Mouse (Mus musculus) 3134 (cell line): Measurements from ENCODE around the gene Camta1.

ENCODE experiments used
- DNase-seq: peaks from one replicate; pipeline ENCODE4 v3.0.0-alpha.2; 2011; ENCODE audit warnings: low spot score; ENCODE audit not compliant: insufficient read length; ENCODE audit errors: extremely low read depth

Camta1 gene

DNA sequence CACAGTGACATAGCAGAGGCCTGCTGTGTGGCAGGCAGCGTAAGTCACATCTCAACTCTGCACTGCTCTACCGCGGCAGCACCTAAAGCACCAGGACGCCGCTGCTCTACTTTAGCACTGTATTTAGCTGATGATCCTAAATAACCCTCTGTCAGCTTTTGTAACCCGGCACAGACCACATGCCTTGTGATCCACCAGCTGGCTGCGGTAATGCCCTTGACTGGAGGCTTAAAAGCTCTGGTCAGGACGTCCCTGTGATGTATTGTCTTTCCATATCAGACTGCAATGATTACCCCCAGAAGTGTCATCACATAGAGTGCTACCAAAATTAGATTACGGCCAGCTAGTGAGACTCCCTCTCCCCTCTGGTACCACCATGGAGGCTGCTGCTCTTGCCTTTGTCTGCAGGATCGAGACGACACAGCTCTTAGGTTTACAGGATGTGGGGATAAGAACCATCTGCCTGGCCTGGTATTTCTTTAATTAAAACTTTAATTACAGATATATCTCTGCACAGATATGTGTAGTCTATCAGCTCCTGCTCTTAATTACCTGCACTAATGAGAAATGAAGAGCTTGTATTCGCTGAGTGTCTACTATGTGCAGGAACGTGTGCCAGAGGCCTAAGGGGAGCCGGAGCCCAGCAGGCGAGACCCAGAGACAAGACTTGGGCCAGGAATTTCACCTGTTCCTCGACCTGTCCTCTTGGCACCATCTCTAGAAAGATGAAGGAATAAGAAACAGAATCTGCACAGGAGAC is 74.5 kb downstream of the Camta1 start:
- DNase-seq: no peak

DNA sequence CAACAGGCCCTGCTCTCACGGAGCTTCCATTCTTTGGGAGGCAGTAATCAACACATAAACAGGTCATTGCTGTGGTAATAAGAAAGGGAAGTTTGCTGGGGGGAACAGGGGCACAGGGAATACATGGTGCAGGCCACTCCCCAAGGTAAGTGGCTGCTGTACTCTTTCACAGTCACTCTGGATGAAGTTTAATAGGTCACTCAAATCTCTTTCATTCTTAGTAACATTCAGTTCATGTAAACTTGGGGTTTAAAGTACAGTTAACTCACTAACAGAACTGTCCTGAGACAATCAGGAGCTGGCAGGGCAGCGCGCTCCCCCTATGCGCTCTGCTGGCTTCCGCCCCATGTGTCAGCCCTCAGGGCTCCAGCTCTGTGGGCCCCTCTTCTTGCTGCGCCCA is 81.2 kb downstream of the Camta1 start:
- DNase-seq: no peak

DNA sequence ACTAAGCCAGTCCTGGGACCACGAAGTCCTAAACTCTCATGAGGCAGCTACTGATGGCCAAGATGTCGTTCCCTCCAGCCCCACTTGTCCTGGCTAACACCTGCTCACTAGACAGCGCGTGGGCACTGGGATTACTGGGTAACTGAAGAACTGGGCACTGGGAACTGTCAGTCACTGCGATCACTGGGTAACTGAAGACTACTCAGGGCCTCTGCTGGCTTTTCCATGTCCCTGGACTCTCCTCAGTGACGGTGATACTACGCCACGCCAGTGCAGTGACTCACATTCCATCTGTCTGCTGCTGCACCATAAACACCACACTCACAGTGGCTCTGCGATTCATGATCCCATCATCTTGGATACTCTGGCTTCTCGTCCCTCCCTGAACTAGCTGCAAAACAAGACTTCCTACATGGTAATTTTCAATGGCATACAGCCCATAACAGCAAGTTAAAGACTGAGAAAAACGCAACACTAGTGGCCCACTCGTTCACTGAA is 81.7 kb downstream of the Camta1 start:
- no peak for DNase-seq

DNA sequence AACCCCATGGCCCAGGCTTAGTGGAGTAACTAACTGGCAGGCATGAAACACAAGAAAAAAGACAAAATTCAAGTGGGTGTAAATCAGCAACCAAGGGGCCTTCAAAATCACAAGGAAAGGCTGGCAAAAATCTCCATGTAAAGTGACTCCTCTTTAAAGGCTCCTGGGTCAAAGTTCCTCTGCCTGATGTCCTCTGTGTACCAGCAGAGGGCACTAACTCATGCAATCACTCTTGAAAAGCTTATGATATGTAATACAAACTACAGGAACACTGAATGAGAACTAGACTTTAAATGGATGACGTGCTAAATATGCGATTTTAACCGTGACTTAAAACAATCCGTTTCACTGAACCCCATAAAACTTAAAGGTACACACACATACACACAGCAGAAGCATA is 83.2 kb downstream of the Camta1 start:
- DNase-seq: no peak

DNA sequence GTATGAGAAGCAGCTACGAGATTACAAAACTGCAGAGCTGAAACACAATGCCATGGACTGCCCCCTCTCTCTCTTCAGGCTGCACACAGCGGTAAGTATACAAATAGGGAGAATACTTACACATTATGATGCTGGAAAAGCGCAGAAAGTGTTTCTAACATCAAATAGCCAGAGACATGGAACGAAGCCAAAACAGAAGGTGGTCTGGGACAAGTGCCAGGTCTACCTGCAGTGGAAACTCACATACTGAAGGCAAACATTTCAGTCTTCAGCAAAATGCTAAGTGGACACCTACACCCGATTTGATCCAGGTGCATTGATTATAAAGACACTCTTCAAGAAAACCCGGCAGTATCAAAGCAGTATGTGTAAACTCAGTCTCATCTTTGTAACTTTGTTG is 84.2 kb downstream of the Camta1 start:
- DNase-seq: no peak

DNA sequence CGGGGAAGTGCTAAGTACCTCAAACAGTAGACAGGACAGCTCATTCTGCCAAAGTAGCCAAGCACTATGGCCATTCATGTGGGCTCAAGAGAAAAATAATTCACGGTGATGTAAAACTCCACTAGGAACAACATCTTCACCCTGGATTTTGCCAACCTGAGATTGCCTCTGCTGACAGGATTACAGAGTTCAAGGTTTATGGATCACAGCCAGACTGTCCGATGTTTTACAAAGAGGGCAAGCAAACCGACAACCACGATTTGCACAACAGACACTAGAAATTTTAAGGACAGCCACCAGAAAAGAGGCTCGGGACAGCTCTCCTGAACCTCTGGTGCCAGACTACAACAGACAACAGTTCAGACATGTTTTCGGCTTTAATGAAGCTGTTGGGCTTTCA is 86.2 kb downstream of the Camta1 start:
- DNase-seq: no peak

DNA sequence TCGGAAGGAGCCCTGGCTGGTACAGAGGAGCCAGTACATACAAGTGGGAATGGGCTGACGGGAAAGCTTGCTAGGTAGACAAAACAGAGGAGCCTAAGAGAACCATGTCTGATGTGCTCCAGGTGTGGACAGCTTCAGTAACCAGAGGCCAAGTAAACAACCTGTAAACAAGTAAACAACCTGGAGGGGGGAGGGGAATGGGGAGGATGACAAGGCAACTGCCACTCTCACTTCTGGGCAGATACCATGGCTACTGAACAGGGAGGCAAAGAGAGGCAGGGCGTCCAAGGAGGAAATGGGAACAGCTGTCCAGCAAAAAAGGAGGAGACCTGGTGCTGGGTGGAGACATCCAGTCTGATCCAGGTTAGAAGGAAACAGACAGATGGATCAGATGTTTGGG is 88.0 kb downstream of the Camta1 start:
- no peak for DNase-seq

DNA sequence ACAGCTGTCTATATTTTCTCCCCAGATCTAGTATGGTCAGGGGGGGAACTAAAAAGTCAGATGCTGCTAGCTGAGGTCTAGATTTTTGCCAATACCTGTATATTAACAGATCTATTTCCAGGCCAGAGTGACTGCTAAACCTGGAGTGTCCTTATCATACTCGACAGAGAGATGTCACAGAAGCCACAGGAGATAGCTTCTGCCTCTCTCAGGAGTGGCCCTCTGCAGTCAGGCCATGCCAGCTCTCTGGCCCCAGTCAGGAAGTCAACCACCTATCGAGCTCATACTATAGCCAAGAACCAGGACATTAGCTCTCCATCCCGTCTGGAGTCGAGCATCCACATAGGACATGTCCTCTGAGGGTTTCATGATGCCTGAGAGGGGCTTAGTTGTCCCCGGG is 88.7 kb downstream of the Camta1 start:
- no peak for DNase-seq

DNA sequence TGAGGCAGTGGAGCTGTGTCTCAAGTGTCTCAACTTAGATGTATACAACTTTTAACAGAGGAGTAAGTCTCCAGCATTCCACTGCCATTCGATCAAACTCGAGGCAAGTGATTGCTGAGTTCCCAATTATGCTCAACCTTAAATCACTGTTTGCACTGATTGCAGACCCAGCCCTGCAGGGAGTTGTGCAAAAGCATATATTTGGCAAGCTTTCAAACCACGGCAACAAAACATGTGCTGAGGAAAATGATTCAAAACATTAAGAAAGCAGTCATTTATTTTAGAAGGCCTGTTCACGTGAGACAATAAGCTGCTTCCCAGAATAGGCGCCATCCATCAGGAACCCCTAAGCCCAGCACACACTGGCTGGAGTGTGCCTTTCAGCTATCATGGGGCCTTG is 91.0 kb downstream of the Camta1 start:
- no peak for DNase-seq

DNA sequence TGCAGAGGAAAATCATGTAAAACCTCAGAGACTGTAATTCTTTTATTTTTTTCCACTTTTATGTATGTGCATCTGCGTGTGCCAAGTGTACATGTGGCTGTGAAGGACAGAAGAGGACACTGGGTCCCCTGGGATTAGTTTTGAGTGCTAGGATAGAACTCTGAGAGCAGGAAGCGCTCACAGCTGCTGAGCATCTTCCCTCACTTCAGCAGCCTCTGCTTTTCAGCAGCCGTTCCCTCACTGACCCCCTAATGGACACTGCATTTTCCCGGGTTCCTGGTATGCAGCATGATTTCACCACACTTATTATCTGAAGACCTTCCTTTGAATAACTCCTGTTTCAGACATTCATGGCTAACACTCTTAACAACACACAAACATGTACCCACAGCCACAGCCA is 93.9 kb downstream of the Camta1 start:
- DNase-seq: no peak

DNA sequence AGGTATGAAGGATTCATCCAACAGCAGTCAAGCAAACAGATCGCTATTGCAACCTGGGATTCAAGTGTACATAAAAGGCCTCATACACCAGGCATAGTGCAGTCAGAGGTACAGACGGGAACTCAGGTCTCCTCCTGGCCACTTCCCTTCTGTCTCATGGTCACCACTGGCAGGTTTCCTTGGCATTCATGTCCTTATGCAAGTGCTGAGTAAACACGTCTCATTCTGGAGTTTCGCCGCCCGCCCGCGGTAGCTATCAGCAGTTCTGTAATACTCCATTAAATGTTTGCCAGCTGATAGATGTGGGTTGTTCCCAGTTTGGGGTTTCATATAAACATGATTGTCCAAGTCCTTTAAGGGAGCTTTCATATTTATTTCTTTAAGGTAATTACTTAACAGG is 94.3 kb downstream of the Camta1 start:
- no peak for DNase-seq

DNA sequence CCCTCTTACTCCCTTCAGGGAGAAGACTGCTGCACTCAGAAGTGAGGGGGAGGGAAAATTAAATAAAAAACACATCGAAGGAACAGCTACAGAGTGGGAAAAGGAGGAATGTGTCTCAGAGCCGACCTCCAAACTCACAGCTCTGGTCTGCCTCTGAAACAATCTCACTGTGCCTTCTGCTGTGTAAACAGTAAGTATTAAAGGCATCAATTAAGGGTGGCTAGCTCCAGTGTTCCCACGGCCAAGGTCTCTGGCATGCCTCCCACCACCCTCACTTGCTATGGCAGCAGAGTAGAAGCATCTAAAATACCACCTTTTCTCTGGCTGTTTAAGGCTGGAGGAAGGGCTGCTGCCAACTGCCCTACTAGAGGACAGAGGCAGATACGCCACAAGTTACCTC is 96.3 kb downstream of the Camta1 start:
- no peak for DNase-seq

DNA sequence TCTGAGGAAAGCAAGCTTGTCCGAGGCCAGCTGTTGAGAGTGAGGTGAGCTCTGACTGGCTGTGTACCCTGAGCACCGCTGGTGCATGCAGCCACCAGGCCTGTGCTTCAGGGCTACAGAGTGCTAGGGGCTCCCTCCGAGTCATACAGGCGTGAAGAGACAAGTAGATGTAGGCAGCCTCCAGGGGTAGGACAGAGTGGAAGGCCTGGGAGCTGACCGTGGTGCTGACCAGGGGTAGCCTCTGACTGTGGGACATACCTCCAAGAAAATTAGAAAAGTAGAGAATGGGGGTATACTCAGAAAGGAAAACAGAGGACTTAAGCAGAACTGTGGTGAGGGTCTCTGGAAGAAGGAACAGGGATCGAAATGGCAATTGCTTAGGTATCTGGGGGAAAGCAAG is 97.7 kb downstream of the Camta1 start:
- DNase-seq: no peak

DNA sequence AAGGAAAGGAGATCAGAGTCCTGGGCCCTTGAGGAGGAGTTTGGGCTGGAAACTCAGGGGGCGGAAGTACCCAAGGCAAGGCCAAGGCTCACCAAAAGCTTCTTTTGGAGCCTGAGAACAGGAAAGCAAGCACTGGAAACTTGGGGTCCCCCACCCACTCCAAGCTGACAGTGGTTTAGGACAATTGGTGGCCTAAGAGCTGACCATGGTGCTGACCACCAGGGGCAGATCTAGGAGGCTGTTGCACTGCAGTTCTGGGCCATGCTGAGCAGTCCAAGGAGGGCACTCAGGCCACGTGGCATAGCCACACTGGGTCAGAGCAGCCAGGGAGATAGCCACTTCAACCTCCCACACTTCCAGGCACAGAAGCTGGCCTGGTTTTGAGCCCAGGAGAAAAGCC is 102.6 kb downstream of the Camta1 start:
- DNase-seq: no peak

DNA sequence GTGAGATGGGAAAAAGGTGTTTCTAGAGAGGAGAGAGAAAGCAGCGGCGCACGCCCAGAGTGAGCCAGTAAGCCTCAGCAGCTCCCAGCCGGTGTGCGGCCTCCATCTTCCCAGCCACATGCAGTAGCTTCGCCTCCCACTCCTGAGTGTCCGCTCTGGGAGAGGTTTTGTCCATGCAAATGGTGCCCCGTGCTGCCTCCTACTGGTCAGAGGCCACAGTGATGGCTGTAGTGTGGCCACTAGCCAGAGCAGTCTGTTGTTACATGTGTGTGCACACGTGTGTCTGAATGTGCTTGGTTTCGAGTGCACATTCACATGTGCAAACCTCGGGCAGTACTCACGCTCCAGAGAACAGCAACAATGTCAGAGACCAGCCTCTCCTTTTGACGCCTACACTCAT is 103.3 kb downstream of the Camta1 start:
- DNase-seq: no peak

DNA sequence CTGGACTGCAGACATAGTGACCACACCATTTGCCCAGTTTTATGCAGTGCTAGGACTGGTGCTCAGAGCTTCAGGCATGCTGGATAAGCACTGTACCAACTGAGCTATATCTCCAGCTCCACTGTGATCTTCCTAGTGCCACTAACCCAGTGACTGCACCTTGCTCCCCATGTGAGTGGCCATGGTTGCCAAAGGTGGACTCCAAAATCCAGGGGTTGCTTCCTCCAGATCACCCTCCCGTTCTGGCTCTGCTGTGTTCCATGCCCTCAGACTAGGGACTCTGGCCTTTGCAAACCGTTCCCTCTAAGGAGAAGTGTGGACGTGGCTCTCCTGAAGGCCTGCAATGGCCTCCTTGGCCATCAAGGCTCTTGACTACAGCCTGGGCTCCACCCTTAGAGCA is 104.4 kb downstream of the Camta1 start:
- no peak for DNase-seq

DNA sequence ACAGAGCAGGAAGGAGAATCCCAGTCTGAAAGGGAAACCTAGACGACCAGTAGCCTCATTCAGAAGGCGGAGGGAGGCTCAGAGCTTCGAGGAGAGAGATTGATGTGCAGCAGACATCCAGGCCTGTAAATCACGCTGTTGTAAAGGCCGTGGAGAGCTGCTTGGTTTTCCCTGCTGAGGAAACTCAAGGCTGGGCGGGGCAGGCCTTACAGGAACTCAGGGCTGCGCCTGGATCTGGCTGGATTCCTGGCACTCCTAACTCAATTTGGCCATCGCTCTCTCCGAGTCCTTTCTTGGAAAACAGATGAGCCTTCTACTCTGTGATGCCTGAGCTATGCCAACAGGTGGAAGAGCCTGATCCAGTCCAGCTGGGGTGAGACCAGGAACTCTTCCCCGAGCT is 105.3 kb downstream of the Camta1 start:
- DNase-seq: no peak

DNA sequence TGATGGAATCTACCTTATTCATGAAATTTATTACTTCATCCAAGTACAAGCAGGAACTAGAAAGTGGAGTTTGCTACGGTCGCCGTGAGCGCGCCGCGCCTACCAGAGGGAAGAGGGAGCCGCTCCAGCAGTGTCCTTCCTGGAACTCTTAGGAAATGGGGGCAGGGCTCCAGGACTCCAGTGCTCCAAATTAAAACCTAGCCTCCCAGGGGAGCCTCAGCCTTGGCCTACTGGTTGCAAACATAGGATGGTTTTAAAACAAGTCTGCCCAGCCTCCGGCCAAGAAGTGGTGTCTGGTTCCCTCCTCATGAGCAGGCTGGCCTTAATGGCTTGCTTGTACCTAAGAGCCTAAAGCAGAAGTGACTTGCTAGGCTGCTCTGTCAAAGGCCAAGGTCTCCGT is 108.4 kb downstream of the Camta1 start:
- DNase-seq: no peak

DNA sequence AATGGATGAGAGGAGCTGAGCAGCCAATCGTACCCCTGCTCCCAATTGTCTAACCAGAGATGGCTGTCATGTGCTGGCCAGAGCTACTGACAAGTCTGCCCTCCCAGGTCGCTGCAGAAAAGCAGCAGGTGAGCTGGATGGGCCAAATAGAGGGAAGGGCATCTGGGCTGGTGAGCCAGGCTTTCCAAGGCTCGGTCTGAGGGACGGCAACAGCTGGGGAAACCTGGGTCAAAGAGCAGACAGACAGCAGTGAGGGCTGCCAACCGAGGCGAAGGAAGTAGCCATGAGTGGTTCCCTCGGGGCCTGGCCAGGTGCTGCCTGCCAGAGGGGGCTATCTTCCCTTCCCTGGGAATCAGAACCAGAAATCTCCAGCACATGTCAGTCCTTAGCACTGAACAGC is 109.1 kb downstream of the Camta1 start:
- DNase-seq: no peak

DNA sequence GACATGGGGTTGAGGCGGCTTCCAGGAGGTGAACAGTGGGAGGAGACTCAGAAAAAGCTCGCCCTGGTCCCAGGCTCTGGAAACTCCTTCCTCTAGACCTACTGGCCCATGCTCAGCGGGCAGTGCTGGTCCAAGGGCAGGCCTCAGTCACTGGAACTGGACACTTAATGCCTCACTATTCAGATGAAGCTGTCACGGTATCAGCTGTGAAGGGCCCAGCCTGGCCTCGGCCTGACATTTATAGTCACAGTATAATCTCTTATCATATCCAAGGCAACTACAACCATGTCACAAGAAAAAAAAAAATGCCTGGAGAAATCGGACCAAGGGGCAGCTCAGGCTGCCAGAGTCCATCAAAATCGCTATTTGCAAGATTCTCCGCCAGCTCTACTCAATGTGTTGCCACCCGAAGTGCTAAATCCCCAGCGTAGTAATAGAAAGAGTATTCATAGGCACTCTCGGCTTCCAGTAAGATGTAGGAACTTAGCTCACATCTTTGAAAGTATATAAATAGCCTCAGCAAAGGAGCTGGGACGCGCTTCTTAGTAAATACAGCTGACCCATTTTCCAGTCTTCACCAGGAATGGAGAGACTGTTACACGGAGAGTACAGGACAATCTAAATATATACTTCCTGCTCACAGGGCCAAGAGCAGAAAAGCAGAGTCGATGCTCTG is 110.3 kb downstream of the Camta1 start:
- DNase-seq: no peak

DNA sequence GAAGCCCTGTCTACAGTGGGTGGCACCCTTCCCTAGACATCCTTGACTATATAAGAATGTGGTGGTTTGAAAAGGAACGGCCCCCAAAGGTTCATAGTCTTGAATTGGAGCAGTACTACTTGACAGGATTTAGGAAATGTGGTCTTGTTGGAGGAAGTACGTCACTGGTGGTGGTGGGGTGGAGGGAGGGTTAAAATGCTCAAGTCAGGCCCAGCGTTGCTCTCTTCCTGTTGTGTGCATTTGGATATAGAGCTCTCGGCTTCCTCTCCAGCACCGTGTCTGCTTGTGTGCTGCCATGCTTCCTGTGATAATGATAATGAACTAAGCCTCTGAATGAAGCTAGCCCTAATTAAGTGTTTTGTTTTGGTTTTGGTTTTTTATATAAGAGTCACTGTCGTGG is 114.0 kb downstream of the Camta1 start:
- DNase-seq: no peak

DNA sequence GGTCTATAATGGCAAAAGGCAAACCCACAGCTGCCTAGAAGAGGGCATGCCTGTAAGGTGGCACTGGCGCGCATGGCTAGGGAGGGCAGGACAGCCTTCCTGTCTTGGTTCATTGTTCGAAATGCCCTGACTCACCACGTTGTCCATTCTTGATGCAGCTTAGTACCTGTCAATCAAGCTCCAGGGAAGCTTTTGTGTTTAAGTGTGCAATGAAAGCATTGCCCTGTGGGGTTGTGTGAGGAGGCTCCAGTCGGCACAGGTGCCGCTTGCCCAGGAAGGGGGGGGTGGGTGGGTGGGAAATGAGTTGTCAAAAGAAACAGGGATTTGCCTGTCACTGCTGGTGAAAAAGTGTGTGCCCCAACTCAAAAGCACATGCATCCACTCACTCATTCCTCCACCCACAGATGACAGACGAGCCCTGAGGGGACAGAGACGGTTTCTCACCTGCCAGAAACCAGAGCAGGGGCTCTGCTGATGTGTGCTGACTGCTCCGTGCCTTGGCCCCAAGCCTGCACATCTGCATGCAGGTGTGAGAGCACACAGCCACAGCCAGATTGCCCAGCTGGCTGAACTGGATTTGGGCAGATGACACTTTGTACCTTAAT is 115.6 kb downstream of the Camta1 start:
- DNase-seq: no peak
